Mouse (Mus musculus): ENCODE data around the gene Nelfe. TPM values are rescaled to one million over a fixed set of nuclear protein-coding genes. Genes with fewer than 3 reads are reported as not detected.
"Not testable (repeated sequence)": the region's sequence is repeated elsewhere in the genome, so short reads cannot be mapped to it uniquely, and the experiment has no call there.

Nelfe gene
- polyA plus RNA-seq (2015; fragmentation: Nextera tagmentation; extraction: Ambion mirVana) = 95.0 and 100 TPM in 2 replicates

DNA sequence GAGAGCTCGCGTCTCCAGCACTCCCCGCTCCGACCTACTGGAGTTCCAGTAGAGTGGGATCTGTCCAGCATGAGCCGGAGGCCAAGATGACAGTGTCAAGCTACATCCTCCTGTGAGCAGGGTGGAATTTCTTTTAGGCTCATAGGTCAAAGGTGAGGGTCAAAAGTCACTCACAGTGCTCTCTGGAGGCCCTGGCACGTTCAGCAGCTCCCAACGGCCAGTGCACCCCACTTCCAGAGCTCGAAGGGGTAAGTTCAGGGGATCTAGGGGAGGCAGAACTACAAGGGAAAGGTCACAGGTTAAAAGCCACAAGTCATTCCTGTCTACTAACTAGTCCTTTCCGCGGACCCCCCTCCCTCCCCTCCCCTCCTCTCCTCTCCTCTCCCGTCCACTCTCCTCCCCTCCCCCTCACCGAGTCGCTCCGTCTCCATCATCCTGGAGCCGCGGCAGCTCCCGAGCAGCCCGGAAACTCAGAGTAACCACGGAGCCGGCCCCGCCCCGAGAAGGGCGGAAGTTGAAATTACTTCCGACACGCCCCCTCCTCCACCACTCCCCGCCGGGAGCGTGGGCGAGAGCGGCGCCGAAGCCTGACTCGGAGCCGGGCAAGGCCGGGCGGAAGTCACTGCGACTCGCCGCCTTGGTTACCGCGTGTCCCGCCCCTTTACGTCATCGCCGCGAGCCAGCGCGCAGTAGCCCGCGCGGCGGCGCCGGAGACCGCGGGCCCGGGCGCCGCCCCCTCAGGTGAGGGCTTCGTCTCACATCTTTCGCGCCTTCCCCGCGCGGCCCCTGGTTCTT, at the start of gene Nelfe, which contains the start of gene Skiv2l:
Gene Nelfe (plus strand): TSS at position 670 of the 795 bp plus-strand sequence.
Gene Skiv2l (minus strand): TSS at position 489 of the 795 bp plus-strand sequence.
- ATAC-seq = peak; percentile 97
- Histone ChIP-seq H3K9me3 (no peaks in the 10 kb centered on the region), H3K27me3 (no peaks in the 10 kb centered on the region), H3K36me3 (peaks cover 59% of the 10 kb centered on the region), H3K4me3 (replicated peaks) (peak within 1 kb of the TSS; percentile 91), H3K4me1 (replicated peaks) (peaks cover 26% of the 10 kb centered on the region), H3K4me2 (replicated peaks) (peak within 1 kb of the TSS; percentile 97), H3K27ac (peak within 1 kb of the TSS; percentile 61), H3K9ac (replicated peaks) (peak within 1 kb of the TSS; percentile 90)
- WGBS = under 1% methylated on average over 52 of the region's 65 CpGs

- not testable (repeated sequence) for H3K36me3 ChIP-seq; ATAC-seq; H3K9ac ChIP-seq (replicated peaks); H3K9me3 ChIP-seq; H3K4me3 ChIP-seq (replicated peaks); H3K27ac ChIP-seq; H3K4me1 ChIP-seq (replicated peaks); H3K27me3 ChIP-seq; H3K4me2 ChIP-seq (replicated peaks)
- WGBS = 93% methylated on average over 16 of the region's 16 CpGs
Observed at GRCm38 (mm10) chr17:34800781-34801305, 49.3 kb upstream of the Nelfe start.

DNA sequence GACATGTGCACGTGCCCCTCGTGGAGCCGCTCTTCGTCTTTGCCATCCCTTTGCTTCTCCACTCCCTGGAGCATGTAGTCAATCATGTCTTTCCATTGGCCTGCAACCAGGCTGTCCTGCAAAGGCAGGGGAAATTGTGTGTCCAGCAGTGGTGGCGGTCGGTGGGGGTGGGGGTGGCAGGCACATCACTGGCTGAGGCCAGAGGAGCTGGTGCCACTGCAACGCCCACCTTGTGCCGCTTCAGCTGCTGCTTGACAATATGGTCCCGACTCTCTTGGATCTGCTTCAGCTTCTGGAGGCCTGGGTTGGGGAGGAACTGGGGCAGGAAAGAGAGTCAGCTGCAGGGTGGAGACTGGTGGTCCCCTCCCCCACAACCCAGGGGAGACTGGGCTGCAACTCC, 47.4 kb upstream of the Nelfe start:
- H3K27me3 ChIP-seq; H3K9ac ChIP-seq (replicated peaks); H3K36me3 ChIP-seq; H3K4me3 ChIP-seq (replicated peaks); ATAC-seq; H3K27ac ChIP-seq; H3K9me3 ChIP-seq; H3K4me2 ChIP-seq (replicated peaks); H3K4me1 ChIP-seq (replicated peaks): not testable (repeated sequence)
- WGBS = 92% methylated on average over 9 of the region's 9 CpGs

- WGBS = 91% methylated on average over 6 of the region's 6 CpGs
- H3K4me1 ChIP-seq (replicated peaks); H3K36me3 ChIP-seq; H3K4me3 ChIP-seq (replicated peaks); H3K9me3 ChIP-seq; H3K27me3 ChIP-seq; H3K27ac ChIP-seq; H3K9ac ChIP-seq (replicated peaks); H3K4me2 ChIP-seq (replicated peaks); ATAC-seq: not testable (repeated sequence)
Observed at GRCm38 (mm10) chr17:34803367-34803766, 46.8 kb upstream of the Nelfe start.

GRCm38 (mm10) chr17:34804301-34804700, 45.9 kb upstream of the Nelfe start, which contains the start of gene Cyp21a1:
TSS of gene Cyp21a1 (minus strand) at chr17:34804561.
- H3K4me1 ChIP-seq (replicated peaks); H3K9ac ChIP-seq (replicated peaks); H3K4me3 ChIP-seq (replicated peaks); ATAC-seq; H3K36me3 ChIP-seq; H3K4me2 ChIP-seq (replicated peaks); H3K9me3 ChIP-seq; H3K27me3 ChIP-seq; H3K27ac ChIP-seq: not testable (repeated sequence)
- WGBS = 86% methylated on average over 5 of the region's 6 CpGs

DNA sequence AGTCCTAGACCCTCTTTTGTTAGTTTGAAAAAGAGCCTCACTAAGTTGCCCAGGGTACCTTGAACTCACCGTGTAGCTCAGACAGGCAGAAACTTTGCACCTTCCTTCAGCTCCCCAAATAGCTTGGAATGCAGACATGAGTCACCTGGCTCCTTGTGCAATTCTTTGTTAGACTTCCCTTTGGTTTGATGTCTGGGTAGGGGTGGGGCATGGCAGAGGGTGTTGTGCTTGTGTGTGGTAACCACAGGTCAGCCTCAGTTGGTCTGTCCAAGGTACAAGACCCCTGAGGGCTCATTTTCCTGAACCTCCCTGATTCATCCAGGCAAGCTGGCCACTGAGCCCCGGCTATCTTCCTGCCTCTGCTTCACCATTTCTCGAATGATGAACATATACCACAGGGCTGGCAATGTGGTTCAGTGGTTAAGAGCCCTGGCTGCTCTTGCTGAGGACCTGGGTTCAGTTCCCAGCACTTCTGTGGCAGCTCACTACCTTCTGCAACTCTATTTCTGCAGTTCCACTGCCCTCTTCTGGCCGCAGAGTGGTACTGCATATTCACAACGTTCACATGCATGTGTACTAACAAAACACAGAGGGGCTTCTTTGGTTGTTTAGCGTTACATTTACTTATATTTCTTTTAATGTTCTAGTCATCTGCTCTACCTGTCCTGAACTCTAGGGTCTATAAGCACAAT, 45.2 kb upstream of the Nelfe start:
- Histone ChIP-seq H3K4me1 (replicated peaks) (no peaks in the 10 kb centered on the region), H3K9me3 (no peaks in the 10 kb centered on the region), H3K36me3 (no peaks in the 10 kb centered on the region), H3K4me3 (replicated peaks) (no peak overlapping the region), H3K9ac (replicated peaks) (no peak overlapping the region), H3K27me3 (no peaks in the 10 kb centered on the region), H3K27ac (no peak overlapping the region), H3K4me2 (replicated peaks) (no peak overlapping the region)
- 78% methylated on average over 6 of the region's 6 CpGs for WGBS
- ATAC-seq = no peak

GRCm38 (mm10) chr17:34807176-34807575, 43.0 kb upstream of the Nelfe start:
- Histone ChIP-seq H3K27me3 (no peaks in the 10 kb centered on the region), H3K4me1 (replicated peaks) (no peaks in the 10 kb centered on the region), H3K9me3 (no peaks in the 10 kb centered on the region), H3K9ac (replicated peaks) (no peak overlapping the region), H3K4me3 (replicated peaks) (no peak overlapping the region), H3K27ac (no peak overlapping the region), H3K36me3 (no peaks in the 10 kb centered on the region), H3K4me2 (replicated peaks) (no peak overlapping the region)
- ATAC-seq = no peak
- whole genome bisulfite sequencing = 71% methylated on average over 3 of the region's 3 CpGs

- 85% methylated on average over 6 of the region's 6 CpGs for WGBS
- Histone ChIP-seq H3K4me1 (replicated peaks) (no peaks in the 10 kb centered on the region), H3K9ac (replicated peaks) (no peak overlapping the region), H3K4me2 (replicated peaks) (no peak overlapping the region), H3K4me3 (replicated peaks) (no peak overlapping the region), H3K27ac (no peak overlapping the region), H3K36me3 (no peaks in the 10 kb centered on the region), H3K27me3 (no peaks in the 10 kb centered on the region), H3K9me3 (no peaks in the 10 kb centered on the region)
- no peak for ATAC-seq
Observed at GRCm38 (mm10) chr17:34808599-34809205, 41.5 kb upstream of the Nelfe start.

DNA sequence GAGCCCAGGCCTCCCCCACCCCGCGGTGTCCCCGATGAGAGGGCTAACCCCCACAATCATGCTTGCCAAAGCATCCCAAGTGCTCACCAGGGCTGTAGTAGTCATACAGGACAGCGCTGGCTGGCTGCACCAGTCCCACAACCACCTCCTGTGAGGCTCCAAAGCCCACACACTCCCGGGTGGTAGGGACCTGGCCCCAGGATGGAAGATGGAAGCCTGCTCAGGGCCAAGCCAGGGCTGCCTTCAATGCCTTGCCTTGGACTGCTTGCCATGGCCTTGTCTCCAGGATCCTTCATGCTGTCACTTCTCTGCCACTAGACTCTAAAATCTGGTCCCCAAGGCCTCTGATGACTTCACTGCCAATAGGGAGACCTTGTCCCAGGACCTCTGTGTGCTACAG, 39.8 kb upstream of the Nelfe start:
- H3K9me3 ChIP-seq; H3K4me1 ChIP-seq (replicated peaks); H3K27ac ChIP-seq; H3K4me2 ChIP-seq (replicated peaks); H3K36me3 ChIP-seq; H3K27me3 ChIP-seq; ATAC-seq; H3K9ac ChIP-seq (replicated peaks); H3K4me3 ChIP-seq (replicated peaks): not testable (repeated sequence)
- 92% methylated on average over 5 of the region's 5 CpGs for WGBS

GRCm38 (mm10) chr17:34810811-34811210, 39.4 kb upstream of the Nelfe start:
- WGBS = 84% methylated on average over 8 of the region's 8 CpGs
- not testable (repeated sequence) for H3K36me3 ChIP-seq; H3K4me2 ChIP-seq (replicated peaks); H3K4me1 ChIP-seq (replicated peaks); H3K27ac ChIP-seq; H3K9me3 ChIP-seq; H3K27me3 ChIP-seq; ATAC-seq; H3K9ac ChIP-seq (replicated peaks); H3K4me3 ChIP-seq (replicated peaks)

- WGBS = 77% methylated on average over 15 of the region's 15 CpGs
- H3K4me1 ChIP-seq (replicated peaks) = no peaks in the 10 kb centered on the region
- no peak overlapping the region for H3K4me3 ChIP-seq (replicated peaks)
- no peaks in the 10 kb centered on the region for H3K27me3 ChIP-seq
- H3K9me3 ChIP-seq = no peaks in the 10 kb centered on the region
- ATAC-seq = no peak
- H3K27ac ChIP-seq = no peak overlapping the region
- H3K36me3 ChIP-seq = no peaks in the 10 kb centered on the region
- no peak overlapping the region for H3K4me2 ChIP-seq (replicated peaks)
- H3K9ac ChIP-seq (replicated peaks) = no peak overlapping the region
Observed at GRCm38 (mm10) chr17:34811275-34811674, 38.9 kb upstream of the Nelfe start.

DNA sequence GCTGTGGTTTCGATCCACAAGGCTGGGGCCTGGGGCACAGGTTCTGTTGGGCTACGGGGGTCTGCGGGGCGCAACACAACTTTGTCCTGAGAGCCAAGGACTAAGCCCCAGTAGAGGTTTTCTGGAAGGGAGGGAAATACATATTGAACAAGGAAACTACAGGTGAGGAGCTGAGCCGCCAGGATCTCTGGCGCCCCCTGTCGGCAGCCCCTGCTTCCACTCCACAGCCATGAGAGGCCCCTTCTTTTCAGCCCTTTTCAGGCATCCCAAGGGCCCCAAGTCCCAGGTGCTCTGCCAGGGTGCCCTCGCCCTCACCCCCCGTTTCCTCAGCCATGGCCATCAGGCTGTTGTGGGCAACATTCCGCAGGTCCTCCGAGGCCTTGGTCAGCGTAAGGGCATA, 36.4 kb upstream of the Nelfe start:
- not testable (repeated sequence) for H3K36me3 ChIP-seq; ATAC-seq; H3K9me3 ChIP-seq; H3K4me1 ChIP-seq (replicated peaks); H3K9ac ChIP-seq (replicated peaks); H3K4me3 ChIP-seq (replicated peaks); H3K27me3 ChIP-seq; H3K27ac ChIP-seq; H3K4me2 ChIP-seq (replicated peaks)
- 58% methylated on average over 12 of the region's 12 CpGs for WGBS

All from midbrain, embryonic 13.5 days (tissue).